Mouse (Mus musculus): Measurements from ENCODE around the gene Myg1. TPM values are rescaled to one million over a fixed set of nuclear protein-coding genes. Genes with fewer than 3 reads are reported as not detected.

Gene Myg1
- total and polyA plus RNA-seq, 2 experiments from 2014 or later, result 46.4 to 85.7 TPM

- DNase-seq (peak; percentile 57), ATAC-seq (peak; percentile 55)
- TF ChIP-seq CTCF (IDR thresholded peaks at IDR 0.05; ENCODE audit: low read depth), result peak; percentile 47
- Histone ChIP-seq H3K4me2 (ENCODE audit: low read depth) (peak overlapping the region; percentile 94), H3K36me3 (ENCODE audit: insufficient read depth) (no peaks in the 10 kb centered on the region), H3K9ac (peak overlapping the region; percentile 66), H3K4me1 (ENCODE audit: insufficient read depth) (peaks cover 4% of the 10 kb centered on the region; the same call in 1 of the 2 replicates), H3K4me3 (ENCODE audit: low read depth, low read length) (peak overlapping the region; percentile 50), H3K27ac (ENCODE audit: low read depth, low read length) (peak overlapping the region; percentile 62), H3K27me3 (ENCODE audit: insufficient read depth, low read length) (peaks cover 29% of the 10 kb centered on the region), H3K9me3 (ENCODE audit: low read length) (no peaks in the 10 kb centered on the region)
- under 1% methylated on average over 47 of the region's 49 CpGs for WGBS
Measured at GRCm38 (mm10) chr15:102355134-102355870, 23.8 kb downstream of the Myg1 start.

- WGBS, result 3% methylated on average over 38 of the region's 38 CpGs
- H3K9me3 ChIP-seq (ENCODE audit: low read length), result no peaks in the 10 kb centered on the region
- TF ChIP-seq CTCF (IDR thresholded peaks at IDR 0.05; ENCODE audit: low read depth), result peak; percentile 17; the same call in 1 of the 2 replicates
- peak overlapping the region; percentile 66 for H3K9ac ChIP-seq
- peaks cover 29% of the 10 kb centered on the region for H3K27me3 ChIP-seq (ENCODE audit: insufficient read depth, low read length)
- H3K36me3 ChIP-seq (ENCODE audit: insufficient read depth), result no peaks in the 10 kb centered on the region
- DNase-seq, result peak; percentile 26
- H3K4me1 ChIP-seq (ENCODE audit: insufficient read depth), result peaks cover 3% of the 10 kb centered on the region; the same call in 1 of the 2 replicates
- peak; percentile 46 for ATAC-seq
- peak overlapping the region; percentile 94 for H3K4me2 ChIP-seq (ENCODE audit: low read depth)
- peak overlapping the region; percentile 62 for H3K27ac ChIP-seq (ENCODE audit: low read depth, low read length)
- H3K4me3 ChIP-seq (ENCODE audit: low read depth, low read length), result peak overlapping the region; percentile 50
Measured at GRCm38 (mm10) chr15:102355871-102356441, 24.4 kb downstream of the Myg1 start.

- 0 out of 2 replicates have a peak overlapping the region, but pooled peaks have one; percentile 94 for H3K4me2 ChIP-seq (ENCODE audit: low read depth)
- no peak overlapping the region for H3K4me3 ChIP-seq (ENCODE audit: low read depth, low read length)
- no peaks in the 10 kb centered on the region for H3K9me3 ChIP-seq (ENCODE audit: low read length)
- DNase-seq (no peak), ATAC-seq (no peak)
- H3K27me3 ChIP-seq (ENCODE audit: insufficient read depth, low read length), result peaks cover 29% of the 10 kb centered on the region
- WGBS, result 43% methylated on average over 16 of the region's 16 CpGs
- H3K4me1 ChIP-seq (ENCODE audit: insufficient read depth), result no peaks in the 10 kb centered on the region
- H3K27ac ChIP-seq (ENCODE audit: low read depth, low read length), result no peak overlapping the region
- no peak overlapping the region for H3K9ac ChIP-seq
- TF ChIP-seq CTCF (IDR thresholded peaks at IDR 0.05; ENCODE audit: low read depth), result no peak
- H3K36me3 ChIP-seq (ENCODE audit: insufficient read depth), result no peaks in the 10 kb centered on the region
Measured at GRCm38 (mm10) chr15:102356501-102357325, 25.2 kb downstream of the Myg1 start.

- 2% methylated on average over 25 of the region's 25 CpGs for WGBS
- DNase-seq, result no peak
Measured at GRCm38 (mm10) chr15:102358126-102358525, 26.6 kb downstream of the Myg1 start.

GRCm38 (mm10) chr15:102358834-102359233, 27.3 kb downstream of the Myg1 start:
- TF ChIP-seq CTCF (IDR thresholded peaks at IDR 0.05; ENCODE audit: low read depth), result no peak
- Histone ChIP-seq H3K27me3 (ENCODE audit: insufficient read depth, low read length) (peaks cover 29% of the 10 kb centered on the region), H3K27ac (ENCODE audit: low read depth, low read length) (no peak overlapping the region), H3K9ac (no peak overlapping the region), H3K36me3 (ENCODE audit: insufficient read depth) (no peaks in the 10 kb centered on the region), H3K9me3 (ENCODE audit: low read length) (no peaks in the 10 kb centered on the region), H3K4me3 (ENCODE audit: low read depth, low read length) (no peak overlapping the region), H3K4me1 (ENCODE audit: insufficient read depth) (no peaks in the 10 kb centered on the region), H3K4me2 (ENCODE audit: low read depth) (no peak overlapping the region)
- no peak for ATAC-seq
- no peak for DNase-seq
- 32% methylated on average over 5 of the region's 5 CpGs for WGBS

More at GRCm38 (mm10) chr15:102358126-102358525, 26.6 kb downstream of the Myg1 start:
- no peaks in the 10 kb centered on the region for H3K36me3 ChIP-seq (ENCODE audit: insufficient read depth)
- H3K27ac ChIP-seq (ENCODE audit: low read depth, low read length), result no peak overlapping the region
- TF ChIP-seq CTCF (IDR thresholded peaks at IDR 0.05; ENCODE audit: low read depth), result peak; percentile 33; the same call in 1 of the 2 replicates
- no peaks in the 10 kb centered on the region for H3K9me3 ChIP-seq (ENCODE audit: low read length)
- ATAC-seq, result peak; percentile 15; the same call in 1 of the 2 replicates
- H3K4me2 ChIP-seq (ENCODE audit: low read depth), result peak overlapping the region; percentile 23; the same call in 1 of the 2 replicates
- no peaks in the 10 kb centered on the region for H3K4me1 ChIP-seq (ENCODE audit: insufficient read depth)
- H3K27me3 ChIP-seq (ENCODE audit: insufficient read depth, low read length), result peaks cover 29% of the 10 kb centered on the region
- no peak overlapping the region for H3K4me3 ChIP-seq (ENCODE audit: low read depth, low read length)
- H3K9ac ChIP-seq, result no peak overlapping the region

- H3K9me3 ChIP-seq (ENCODE audit: low read length), result no peaks in the 10 kb centered on the region
- WGBS, result 15% methylated on average over 14 of the region's 14 CpGs
- DNase-seq, result no peak
- no peak overlapping the region for H3K9ac ChIP-seq
- no peak for TF ChIP-seq CTCF (IDR thresholded peaks at IDR 0.05; ENCODE audit: low read depth)
- no peak overlapping the region for H3K4me3 ChIP-seq (ENCODE audit: low read depth, low read length)
- no peak overlapping the region for H3K4me2 ChIP-seq (ENCODE audit: low read depth)
- ATAC-seq, result no peak
- peaks cover 26% of the 10 kb centered on the region for H3K27me3 ChIP-seq (ENCODE audit: insufficient read depth, low read length)
- H3K36me3 ChIP-seq (ENCODE audit: insufficient read depth), result no peaks in the 10 kb centered on the region
- no peak overlapping the region for H3K27ac ChIP-seq (ENCODE audit: low read depth, low read length)
- H3K4me1 ChIP-seq (ENCODE audit: insufficient read depth), result no peaks in the 10 kb centered on the region
Measured at GRCm38 (mm10) chr15:102362648-102363047, 31.1 kb downstream of the Myg1 start.

Measured in forebrain, postnatal 0 days (tissue).